Mouse (Mus musculus) left cerebral cortex, adult 8-10 months (tissue): ENCODE results near the gene Nrip2. TPM values are rescaled to one million over a fixed set of nuclear protein-coding genes. Genes with fewer than 3 reads are reported as not detected.

Experiments
- DNase-seq, 2 experiments: peaks; one replicate each; pipeline ENCODE4 v3.0.0; 2022; ENCODE audit warnings: low spot score in 2 of 2
- total RNA-seq, 4 experiments: library from RNA; stranded (reverse); gene quantifications; 2 replicates each; pipeline ENCODE4 v1.2.4; 2022

The Nrip2 gene
- total RNA-seq, 4 experiments from 2014 or later, result 11.6 to 14.2 (median 11.9) TPM

GRCm38 (mm10) chr6:128397574-128398261 lies 1.4 kb upstream of the Nrip2 start:
- DNase-seq, result no peak

GRCm38 (mm10) chr6:128399421-128400185 lies 507 bp downstream of the Nrip2 start:
- no peak for DNase-seq

- no peak for DNase-seq
These were observed 5.6 kb downstream of the Nrip2 start for GRCm38 (mm10) chr6:128404708-128405107.

GRCm38 (mm10) chr6:128408544-128409125 lies 9.5 kb downstream of the Nrip2 start:
- DNase-seq, result no peak

DNA sequence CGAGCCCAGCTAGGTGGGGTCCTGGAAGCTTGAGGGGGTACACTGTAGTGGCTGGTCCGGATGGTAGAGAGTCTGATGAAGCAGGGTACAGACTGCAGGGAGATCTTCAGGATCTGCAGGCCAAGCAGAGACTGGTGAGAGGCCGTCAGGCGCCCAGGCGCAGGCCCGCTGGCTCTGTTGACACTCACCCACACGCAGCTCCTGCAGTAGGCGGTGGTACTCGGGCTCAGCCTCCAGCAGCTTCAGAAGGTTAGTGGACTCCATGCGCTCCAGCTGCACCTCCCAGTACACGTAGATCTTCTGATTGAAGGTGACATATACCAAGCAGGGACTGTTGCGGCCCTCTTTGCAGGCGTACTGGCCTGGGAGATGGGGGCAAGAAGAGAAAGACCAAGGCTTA lies 11.2 kb downstream of the Nrip2 start:
- DNase-seq, result no peak

DNA sequence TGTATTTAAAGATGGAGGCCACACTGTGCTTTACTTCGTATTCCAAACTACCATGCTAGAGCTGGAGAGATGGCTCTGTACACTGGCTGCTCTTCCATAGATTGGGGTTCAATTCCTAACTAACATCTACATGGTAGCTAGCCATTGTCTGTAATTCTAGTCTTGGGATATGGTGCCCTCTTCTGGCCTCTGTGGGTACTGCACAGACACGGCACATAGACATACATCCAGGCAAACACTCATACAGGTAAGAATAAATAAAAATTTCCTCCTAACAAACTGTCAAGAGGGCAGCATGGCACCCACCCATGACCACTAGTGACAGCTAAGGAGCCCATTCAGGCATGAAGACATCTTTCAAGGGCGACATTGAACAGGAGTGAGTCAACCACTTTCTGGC lies 12.0 kb downstream of the Nrip2 start:
- peak; percentile 58 to 91 for DNase-seq

DNA sequence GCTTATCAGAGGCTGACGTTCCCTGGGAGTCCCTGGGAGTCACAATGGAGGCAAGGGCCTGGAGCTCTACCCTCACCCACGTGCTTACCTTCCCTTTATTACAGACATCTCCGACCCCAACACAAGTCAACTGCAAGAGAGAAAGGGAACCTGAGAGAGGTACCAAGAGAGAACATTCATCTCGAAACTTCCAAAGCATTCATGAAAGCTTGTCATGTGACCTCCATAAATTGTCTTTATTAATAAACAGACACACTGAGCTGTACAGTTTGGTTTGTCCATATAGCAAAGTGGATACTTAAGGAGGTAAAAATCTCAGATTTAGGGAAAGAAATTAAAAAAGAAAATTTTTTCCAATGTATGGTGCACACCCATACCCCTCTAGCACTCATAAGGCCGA lies 17.1 kb downstream of the Nrip2 start:
- DNase-seq, result no peak

DNA sequence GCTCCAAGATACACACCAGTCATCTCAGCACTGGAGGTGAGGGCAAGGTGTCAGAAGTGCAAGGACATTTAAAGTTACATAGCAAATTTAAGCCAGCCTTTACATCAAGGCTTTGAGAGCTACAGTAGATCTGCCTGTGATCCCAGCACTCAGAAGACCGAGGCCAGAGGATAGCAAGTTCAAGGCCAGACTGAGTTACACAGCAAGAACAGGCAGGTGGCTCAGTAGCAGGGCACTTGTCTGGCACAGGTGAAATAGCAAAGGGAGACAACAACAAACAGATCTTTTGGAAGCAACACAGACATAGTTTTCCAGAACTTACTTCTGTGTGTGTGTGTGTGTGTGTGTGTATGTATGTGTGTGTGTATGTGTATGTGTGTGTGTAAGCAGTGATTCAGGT lies 19.0 kb downstream of the Nrip2 start:
- DNase-seq, result no peak

DNA sequence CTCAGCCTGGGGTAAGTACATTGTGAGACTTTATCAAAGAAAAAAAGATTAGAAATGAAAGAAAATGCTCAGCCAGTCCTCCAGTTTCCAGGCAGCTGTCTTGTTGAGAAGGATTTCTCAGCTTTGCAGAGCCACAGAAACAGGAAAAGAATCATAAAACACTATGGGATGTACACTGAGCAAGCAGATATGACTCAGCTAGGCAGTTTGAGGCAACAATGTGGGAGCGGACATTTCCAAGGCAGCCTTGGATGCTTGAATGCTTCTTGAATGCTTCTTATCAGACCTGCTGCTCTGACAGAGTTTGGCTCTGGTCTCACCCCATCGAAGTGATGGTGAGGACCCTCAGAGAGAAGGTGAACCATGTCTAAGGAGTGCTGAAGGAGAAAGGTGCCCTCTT lies 21.9 kb downstream of the Nrip2 start:
- no peak for DNase-seq

GRCm38 (mm10) chr6:128421480-128421879 lies 22.4 kb downstream of the Nrip2 start:
- DNase-seq, result no peak

DNA sequence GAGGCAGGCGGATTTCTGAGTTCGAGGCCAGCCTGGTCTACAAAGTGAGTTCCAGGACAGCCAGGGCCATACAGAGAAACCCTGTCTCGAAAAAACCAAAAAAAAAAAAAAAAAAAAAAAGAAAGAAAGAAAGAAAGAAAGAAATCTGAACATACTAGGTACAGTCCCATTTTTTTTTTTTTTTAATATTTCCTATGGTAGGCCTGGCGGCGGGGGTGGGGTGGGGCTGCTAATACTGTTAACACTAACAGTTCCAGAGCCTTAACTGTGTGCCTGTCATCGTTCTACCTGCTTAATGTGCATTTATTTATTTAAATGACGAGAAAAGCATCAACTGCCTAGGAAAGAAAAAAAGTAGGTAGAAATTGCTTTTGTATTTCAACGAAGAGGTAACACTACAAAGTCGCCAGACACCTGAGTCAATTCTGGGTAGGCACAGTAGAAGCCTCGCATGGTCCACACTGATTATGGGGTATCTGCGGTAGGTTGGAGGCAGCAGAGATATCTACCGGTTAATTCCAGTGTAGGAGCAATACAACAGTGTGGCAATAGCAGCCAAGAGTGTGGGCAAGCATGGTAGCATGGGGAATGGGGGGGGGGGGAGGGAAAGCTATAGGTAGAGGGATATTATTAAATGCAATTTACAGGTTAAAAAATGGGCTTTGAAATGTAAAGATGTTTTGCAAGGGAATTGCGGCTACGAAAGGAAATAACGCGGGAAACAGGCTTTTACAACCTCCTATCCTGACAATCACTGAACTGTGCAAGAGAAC lies 24.6 kb downstream of the Nrip2 start:
- DNase-seq, result no peak

- DNase-seq, result peak; percentile 94 to 96
These were observed 25.3 kb downstream of the Nrip2 start, which contains the start of gene Itfg2 for GRCm38 (mm10) chr6:128424269-128425019. TSS of gene Itfg2 (minus strand) at chr6:128424931.

GRCm38 (mm10) chr6:128425046-128425445 lies 25.9 kb downstream of the Nrip2 start:
- DNase-seq, result no peak

DNA sequence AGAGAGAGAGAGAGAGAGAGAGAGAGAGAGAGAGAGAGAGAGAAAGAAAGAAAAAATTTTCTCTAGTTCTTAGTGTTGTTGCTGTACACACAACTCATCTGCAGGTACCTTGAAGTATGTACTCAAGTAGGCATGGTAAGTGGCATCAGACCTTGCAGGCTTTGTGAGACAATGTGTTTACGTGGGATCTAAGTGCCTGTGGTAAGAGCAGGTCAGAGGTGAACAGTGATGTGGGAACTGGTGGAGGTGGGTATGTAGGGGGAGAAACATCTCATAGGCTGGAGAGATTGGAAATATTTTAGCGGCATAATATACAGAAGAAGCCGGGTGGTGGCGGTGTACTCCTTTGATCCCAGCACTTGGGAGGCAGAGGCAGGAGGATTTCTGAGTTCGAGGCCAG lies 28.5 kb downstream of the Nrip2 start:
- no peak for DNase-seq

DNA sequence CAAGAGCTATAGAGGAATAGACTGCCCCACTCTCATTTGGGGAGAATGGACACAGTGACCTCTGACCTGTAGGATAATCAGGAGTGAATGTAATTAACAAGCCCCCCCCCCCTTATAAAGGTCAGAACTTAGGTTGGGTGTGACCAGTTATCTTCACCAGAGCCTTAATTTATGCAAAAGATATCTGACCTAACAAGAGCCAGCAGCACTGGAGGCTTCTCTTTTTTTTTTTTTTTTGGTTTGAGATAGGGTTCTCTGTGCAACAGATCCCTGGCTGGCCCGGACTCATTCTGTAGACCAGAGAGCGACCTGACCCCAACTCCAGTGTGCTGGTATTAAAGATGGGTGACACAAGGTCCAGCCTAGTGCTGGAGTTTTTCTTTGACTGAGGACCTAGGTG lies 30.2 kb downstream of the Nrip2 start:
- DNase-seq, result no peak

- no peak for DNase-seq
These were observed 30.7 kb downstream of the Nrip2 start for GRCm38 (mm10) chr6:128429826-128430225.

DNA sequence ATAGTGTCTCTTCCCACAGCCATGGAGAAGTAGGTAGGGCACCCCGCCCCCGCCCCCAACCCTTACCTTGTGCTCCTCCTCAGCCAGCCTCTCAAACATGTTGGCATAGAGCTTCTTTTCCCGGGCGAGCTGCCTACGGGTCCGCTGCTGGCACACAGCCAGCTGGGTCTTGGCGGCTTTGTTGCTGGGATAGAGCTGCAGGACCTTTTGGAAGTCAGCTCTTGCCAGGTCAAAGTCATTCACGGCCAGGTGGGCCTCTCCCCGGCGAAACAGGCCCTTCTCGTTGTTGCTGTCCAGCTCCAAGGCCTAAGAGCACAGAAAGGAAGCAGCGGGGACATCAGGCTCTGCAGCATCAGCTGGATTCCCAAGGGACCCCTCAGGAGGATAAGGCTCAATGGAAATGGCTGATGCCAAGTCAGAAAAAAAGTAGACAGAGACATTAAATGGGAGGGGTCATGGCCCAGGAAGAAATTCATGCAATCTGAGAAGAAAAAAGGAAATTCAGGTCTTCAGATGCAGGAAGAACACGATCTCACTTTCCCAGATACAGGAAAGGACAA lies 33.3 kb downstream of the Nrip2 start:
- DNase-seq, result no peak

GRCm38 (mm10) chr6:128433566-128433965 lies 34.5 kb downstream of the Nrip2 start:
- DNase-seq, result no peak

DNA sequence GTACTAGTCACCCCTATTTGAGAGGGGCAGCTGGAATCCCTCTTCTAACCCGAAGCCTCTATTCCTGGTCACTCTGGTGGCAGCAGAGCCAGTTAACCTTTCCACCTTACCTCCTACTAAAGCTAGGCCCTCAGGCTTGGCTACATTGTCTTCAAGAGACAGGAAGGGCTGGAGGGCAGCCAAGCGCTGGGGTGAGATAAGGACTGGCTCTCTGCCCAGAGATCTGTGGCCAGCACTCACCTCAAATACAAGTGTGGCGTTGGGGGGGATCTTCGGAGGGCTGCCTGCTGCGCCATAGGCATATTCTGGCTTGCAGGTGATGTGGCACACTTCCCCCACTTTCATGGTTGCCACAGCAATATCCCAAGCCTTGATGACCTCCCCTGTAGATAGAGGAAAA lies 36.4 kb downstream of the Nrip2 start:
- no peak for DNase-seq

GRCm38 (mm10) chr6:128436356-128437005 lies 37.4 kb downstream of the Nrip2 start:
- DNase-seq, result no peak
